Mouse (Mus musculus): ENCODE measurements around the gene Gramd4. TPM values are rescaled to one million over a fixed set of nuclear protein-coding genes. Genes with fewer than 3 reads are reported as not detected.
"Not testable (repeated sequence)": the region's sequence is repeated elsewhere in the genome, so short reads cannot be mapped to it uniquely, and the experiment has no call there.

Gene Gramd4
- polyA plus RNA-seq, 1 experiment from 2014 or later: 6.4 TPM

DNA sequence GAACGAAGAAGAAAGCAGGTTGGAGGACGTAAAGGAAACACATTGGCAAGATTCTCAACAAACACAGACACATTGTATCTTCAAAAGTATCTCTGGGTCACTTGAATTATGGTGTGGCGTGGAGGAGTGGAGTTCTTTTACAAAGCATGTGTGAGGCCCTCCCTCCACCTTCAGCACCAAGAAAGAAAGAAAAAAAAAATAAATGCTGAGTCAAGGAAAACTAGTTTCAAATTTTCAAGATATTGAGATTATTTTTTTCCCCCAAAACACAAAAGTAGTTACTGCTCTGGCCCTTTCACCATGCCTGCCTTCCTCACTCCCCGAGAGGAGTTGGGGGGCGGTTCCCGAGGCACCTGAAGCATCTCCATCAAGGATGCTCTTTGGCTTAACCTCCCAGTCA, 121.1 kb downstream of the Gramd4 start:
- no peak overlapping the region for H3K4me2 ChIP-seq (replicated peaks; ENCODE audit: low read depth)
- no peak for TF ChIP-seq CTCF (IDR thresholded peaks at IDR 0.05; ENCODE audit: low read depth)
- no peaks in the 10 kb centered on the region for H3K36me3 ChIP-seq (ENCODE audit: control insufficient read depth, insufficient read depth)
- H3K4me3 ChIP-seq (ENCODE audit: low read depth, low read length): no peak overlapping the region
- no peak for ATAC-seq
- H3K27ac ChIP-seq (ENCODE audit: low read depth, low read length): no peak overlapping the region
- no peaks in the 10 kb centered on the region for H3K9me3 ChIP-seq (ENCODE audit: control insufficient read depth)
- 0 out of 2 replicates have a peak, but pooled peaks cover 9% of the 10 kb centered on the region for H3K4me1 ChIP-seq (replicated peaks; ENCODE audit: control insufficient read depth, insufficient read depth, low read length)
- H3K27me3 ChIP-seq (replicated peaks; ENCODE audit: control insufficient read depth, insufficient read depth, low read length): no peaks in the 10 kb centered on the region
- 84% methylated on average over 6 of the region's 6 CpGs for WGBS
- no peak overlapping the region for H3K9ac ChIP-seq (ENCODE audit: low read depth, low read length)

GRCm38 (mm10) chr15:86180427-86180826, 122.9 kb downstream of the Gramd4 start:
- 42% methylated on average over 4 of the region's 4 CpGs for WGBS
- H3K4me1 ChIP-seq (replicated peaks; ENCODE audit: control insufficient read depth, insufficient read depth, low read length): 0 out of 2 replicates have a peak, but pooled peaks cover 6% of the 10 kb centered on the region
- H3K27me3 ChIP-seq (replicated peaks; ENCODE audit: control insufficient read depth, insufficient read depth, low read length): no peaks in the 10 kb centered on the region
- no peak overlapping the region for H3K27ac ChIP-seq (ENCODE audit: low read depth, low read length)
- H3K9ac ChIP-seq (ENCODE audit: low read depth, low read length): no peak overlapping the region
- no peak overlapping the region for H3K4me2 ChIP-seq (replicated peaks; ENCODE audit: low read depth)
- H3K36me3 ChIP-seq (ENCODE audit: control insufficient read depth, insufficient read depth): no peaks in the 10 kb centered on the region
- no peak for TF ChIP-seq CTCF (IDR thresholded peaks at IDR 0.05; ENCODE audit: low read depth)
- no peak for ATAC-seq
- no peaks in the 10 kb centered on the region for H3K9me3 ChIP-seq (ENCODE audit: control insufficient read depth)
- no peak overlapping the region for H3K4me3 ChIP-seq (ENCODE audit: low read depth, low read length)

- H3K4me2 ChIP-seq (replicated peaks; ENCODE audit: low read depth); H3K9me3 ChIP-seq (ENCODE audit: control insufficient read depth); ATAC-seq; H3K4me3 ChIP-seq (ENCODE audit: low read depth, low read length); H3K27ac ChIP-seq (ENCODE audit: low read depth, low read length); H3K27me3 ChIP-seq (replicated peaks; ENCODE audit: control insufficient read depth, insufficient read depth, low read length); H3K9ac ChIP-seq (ENCODE audit: low read depth, low read length); H3K4me1 ChIP-seq (replicated peaks; ENCODE audit: control insufficient read depth, insufficient read depth, low read length); H3K36me3 ChIP-seq (ENCODE audit: control insufficient read depth, insufficient read depth): not testable (repeated sequence)
- WGBS: 95% methylated on average over 3 of the region's 3 CpGs
Measured at GRCm38 (mm10) chr15:86181321-86181720, 123.8 kb downstream of the Gramd4 start.

- Histone ChIP-seq H3K36me3 (ENCODE audit: control insufficient read depth, insufficient read depth) (no peaks in the 10 kb centered on the region), H3K27me3 (replicated peaks; ENCODE audit: control insufficient read depth, insufficient read depth, low read length) (no peaks in the 10 kb centered on the region), H3K4me1 (replicated peaks; ENCODE audit: control insufficient read depth, insufficient read depth, low read length) (0 out of 2 replicates have a peak, but pooled peaks cover 6% of the 10 kb centered on the region), H3K9me3 (ENCODE audit: control insufficient read depth) (no peaks in the 10 kb centered on the region), H3K9ac (ENCODE audit: low read depth, low read length) (no peak overlapping the region), H3K4me3 (ENCODE audit: low read depth, low read length) (no peak overlapping the region), H3K27ac (ENCODE audit: low read depth, low read length) (peak overlapping the region; percentile 71; the same call in 1 of the 2 replicates), H3K4me2 (replicated peaks; ENCODE audit: low read depth) (peak overlapping the region; percentile 27; the same call in 1 of the 2 replicates)
- peak; percentile 56 for ATAC-seq
- WGBS: 29% methylated on average over 11 of the region's 11 CpGs
- no peak for TF ChIP-seq CTCF (IDR thresholded peaks at IDR 0.05; ENCODE audit: low read depth)
Measured at GRCm38 (mm10) chr15:86181941-86182439, 124.5 kb downstream of the Gramd4 start.

GRCm38 (mm10) chr15:86182646-86183045, 125.2 kb downstream of the Gramd4 start:
- peak overlapping the region; percentile 27; the same call in 1 of the 2 replicates for H3K4me2 ChIP-seq (replicated peaks; ENCODE audit: low read depth)
- H3K36me3 ChIP-seq (ENCODE audit: control insufficient read depth, insufficient read depth): no peaks in the 10 kb centered on the region
- 0 out of 2 replicates have a peak, but pooled peaks have one; percentile 32 for ATAC-seq
- H3K4me1 ChIP-seq (replicated peaks; ENCODE audit: control insufficient read depth, insufficient read depth, low read length): 0 out of 2 replicates have a peak, but pooled peaks cover 6% of the 10 kb centered on the region
- no peak overlapping the region for H3K4me3 ChIP-seq (ENCODE audit: low read depth, low read length)
- no peaks in the 10 kb centered on the region for H3K9me3 ChIP-seq (ENCODE audit: control insufficient read depth)
- 42% methylated on average over 13 of the region's 13 CpGs for WGBS
- H3K27me3 ChIP-seq (replicated peaks; ENCODE audit: control insufficient read depth, insufficient read depth, low read length): no peaks in the 10 kb centered on the region
- no peak overlapping the region for H3K9ac ChIP-seq (ENCODE audit: low read depth, low read length)
- peak overlapping the region; percentile 71 for H3K27ac ChIP-seq (ENCODE audit: low read depth, low read length)
- no peak for TF ChIP-seq CTCF (IDR thresholded peaks at IDR 0.05; ENCODE audit: low read depth)

DNA sequence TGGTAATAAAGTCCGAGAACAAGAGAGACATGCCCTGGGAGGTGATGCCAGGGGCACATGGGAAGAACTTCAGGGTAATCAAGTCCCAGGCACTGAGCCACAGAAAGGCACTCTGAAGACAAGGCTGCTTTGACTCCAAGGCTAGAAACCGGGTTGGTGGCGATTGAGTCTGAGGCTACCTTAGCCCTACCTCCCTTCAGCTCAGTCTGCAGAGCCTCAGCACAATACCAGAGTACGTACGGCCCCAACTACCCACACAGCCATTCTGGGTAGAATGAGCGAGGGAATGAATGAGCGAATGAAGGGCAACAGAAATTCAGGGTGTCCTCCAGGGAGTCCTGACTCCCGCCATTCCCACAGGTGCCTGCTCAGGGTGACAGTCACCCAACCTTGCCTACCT, 126.0 kb downstream of the Gramd4 start:
- Histone ChIP-seq H3K4me1 (replicated peaks; ENCODE audit: control insufficient read depth, insufficient read depth, low read length) (0 out of 2 replicates have a peak, but pooled peaks cover 6% of the 10 kb centered on the region), H3K27ac (ENCODE audit: low read depth, low read length) (no peak overlapping the region), H3K9me3 (ENCODE audit: control insufficient read depth) (no peaks in the 10 kb centered on the region), H3K9ac (ENCODE audit: low read depth, low read length) (no peak overlapping the region), H3K36me3 (ENCODE audit: control insufficient read depth, insufficient read depth) (no peaks in the 10 kb centered on the region), H3K4me2 (replicated peaks; ENCODE audit: low read depth) (no peak overlapping the region), H3K27me3 (replicated peaks; ENCODE audit: control insufficient read depth, insufficient read depth, low read length) (no peaks in the 10 kb centered on the region), H3K4me3 (ENCODE audit: low read depth, low read length) (no peak overlapping the region)
- WGBS: 97% methylated on average over 8 of the region's 8 CpGs
- no peak for TF ChIP-seq CTCF (IDR thresholded peaks at IDR 0.05; ENCODE audit: low read depth)
- ATAC-seq: no peak

Measured in intestine, postnatal 0 days (tissue).